Mouse (Mus musculus): ENCODE measurements around the gene Grin2d.

DNA sequence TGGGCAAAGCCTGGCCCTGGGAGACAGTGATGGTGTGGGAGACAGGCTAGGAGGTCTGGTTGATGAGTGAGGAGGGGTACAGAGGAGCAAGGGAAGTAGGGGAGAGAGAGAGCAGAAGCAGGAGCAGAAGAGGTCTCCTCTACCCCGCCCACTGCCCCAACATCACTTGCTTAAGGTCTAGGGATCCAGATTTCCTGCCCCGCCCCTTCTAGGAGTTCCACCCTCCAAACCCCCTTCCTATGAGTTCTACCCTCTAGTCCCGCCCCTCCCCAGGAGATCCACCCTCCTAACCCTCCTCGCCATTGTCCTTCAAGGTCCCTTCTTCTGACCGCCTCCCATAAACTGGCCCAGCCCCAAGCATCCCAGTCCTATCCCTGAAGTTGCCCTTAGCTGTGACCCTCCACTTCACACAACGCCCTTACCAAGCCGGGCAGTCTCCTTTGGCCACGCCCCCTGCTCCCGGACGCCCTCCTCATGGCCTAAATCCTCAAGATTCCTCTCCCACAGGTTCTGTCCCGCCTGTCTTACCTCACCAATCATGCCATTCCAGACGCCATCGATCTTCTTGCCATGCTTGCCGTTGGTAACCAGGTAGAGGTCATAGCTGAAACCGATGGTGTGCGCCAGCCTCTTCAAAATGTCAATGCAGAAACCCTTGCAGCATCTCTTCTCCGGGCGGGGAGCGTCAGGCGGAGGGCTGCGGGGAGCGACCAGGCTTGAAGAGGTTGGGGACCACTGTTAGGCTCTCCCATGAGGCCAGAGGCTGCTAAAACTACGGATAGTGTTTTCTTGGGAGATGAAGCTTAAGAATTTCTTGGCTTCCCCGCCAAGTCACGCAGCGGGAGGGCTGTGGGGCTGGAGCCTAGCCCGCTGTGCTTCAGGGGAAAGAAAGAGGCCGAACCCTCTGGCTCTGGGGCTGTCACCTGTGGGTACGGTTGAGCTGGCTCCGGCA is 21.0 kb downstream of the Grin2d start:
- TF ChIP-seq CTCF (IDR thresholded peaks at IDR 0.05; ENCODE audit: control insufficient read depth, insufficient read depth, low read length) (no peak), POLR2A (IDR thresholded peaks at IDR 0.05; ENCODE audit: borderline replicate concordance, control insufficient read depth, low read depth, low read length) (no peak; the same call in 1 of the 2 replicates)
